Mouse (Mus musculus): Measurements from ENCODE around the gene Irgm1. TPM values are rescaled to one million over a fixed set of nuclear protein-coding genes. Genes with fewer than 3 reads are reported as not detected.
"Not testable (repeated sequence)": the region's sequence is repeated elsewhere in the genome, so short reads cannot be mapped to it uniquely, and the experiment has no call there.

The Irgm1 gene
- 7.1 and 7.3 TPM in 2 replicates for polyA plus RNA-seq (2015; fragmentation: Nextera tagmentation; extraction: Ambion mirVana)

- Histone ChIP-seq H3K36me3 (no peaks in the 10 kb centered on the region), H3K4me1 (peaks cover 20% of the 10 kb centered on the region), H3K4me3 (peak within 1 kb of the TSS; percentile 48), H3K27ac (peak within 1 kb of the TSS; percentile 72), H3K4me2 (peak within 1 kb of the TSS; percentile 69), H3K27me3 (no peaks in the 10 kb centered on the region), H3K9ac (peak within 1 kb of the TSS; percentile 37), H3K9me3 (no peaks in the 10 kb centered on the region)
- ATAC-seq (ENCODE audit: insufficient number of reproducible peaks, low FRiP score, low TSS enrichment, low read depth) = peak; percentile 53
- WGBS = 2% methylated on average over 19 of the region's 19 CpGs
These were observed at the start of gene Irgm1 for GRCm38 (mm10) chr11:48871201-48871772. Gene Irgm1, minus strand, starts transcription at chr11:48871683.

- H3K4me2 ChIP-seq = no peak overlapping the region
- H3K9me3 ChIP-seq = no peaks in the 10 kb centered on the region
- WGBS = 78% methylated on average over 3 of the region's 3 CpGs
- H3K27ac ChIP-seq = no peak overlapping the region
- no peaks in the 10 kb centered on the region for H3K27me3 ChIP-seq
- H3K4me1 ChIP-seq = no peaks in the 10 kb centered on the region
- no peak overlapping the region for H3K9ac ChIP-seq
- H3K4me3 ChIP-seq = no peak overlapping the region
- ATAC-seq (ENCODE audit: insufficient number of reproducible peaks, low FRiP score, low TSS enrichment, low read depth) = no peak
- H3K36me3 ChIP-seq = no peaks in the 10 kb centered on the region
These were observed 46.9 kb upstream of the Irgm1 start for GRCm38 (mm10) chr11:48918380-48918779.

- no peaks in the 10 kb centered on the region for H3K36me3 ChIP-seq
- no peak for ATAC-seq (ENCODE audit: insufficient number of reproducible peaks, low FRiP score, low TSS enrichment, low read depth)
- H3K4me2 ChIP-seq = no peak overlapping the region
- no peaks in the 10 kb centered on the region for H3K9me3 ChIP-seq
- no peaks in the 10 kb centered on the region for H3K4me1 ChIP-seq
- H3K9ac ChIP-seq = no peak overlapping the region
- H3K4me3 ChIP-seq = no peak overlapping the region
- 98% methylated on average over 1 of the region's 1 CpGs for WGBS
- no peak overlapping the region for H3K27ac ChIP-seq
- H3K27me3 ChIP-seq = no peaks in the 10 kb centered on the region
These were observed 42.1 kb upstream of the Irgm1 start for GRCm38 (mm10) chr11:48913611-48914010.

- Histone ChIP-seq H3K9me3 (no peaks in the 10 kb centered on the region), H3K27ac (no peak overlapping the region), H3K4me2 (no peak overlapping the region), H3K4me1 (no peaks in the 10 kb centered on the region), H3K36me3 (no peaks in the 10 kb centered on the region), H3K27me3 (no peaks in the 10 kb centered on the region), H3K4me3 (no peak overlapping the region), H3K9ac (no peak overlapping the region)
- WGBS = 79% methylated on average over 1 of the region's 1 CpGs
- no peak for ATAC-seq (ENCODE audit: insufficient number of reproducible peaks, low FRiP score, low TSS enrichment, low read depth)
These were observed 37.0 kb upstream of the Irgm1 start for GRCm38 (mm10) chr11:48908459-48908858.

- no peaks in the 10 kb centered on the region for H3K4me1 ChIP-seq
- no peak for ATAC-seq (ENCODE audit: insufficient number of reproducible peaks, low FRiP score, low TSS enrichment, low read depth)
- no peaks in the 10 kb centered on the region for H3K27me3 ChIP-seq
- H3K4me2 ChIP-seq = no peak within 1 kb of the TSS
- no peak within 1 kb of the TSS for H3K4me3 ChIP-seq
- H3K9ac ChIP-seq = no peak within 1 kb of the TSS
- H3K36me3 ChIP-seq = no peaks in the 10 kb centered on the region
- WGBS = 67% methylated on average over 2 of the region's 2 CpGs
- H3K27ac ChIP-seq = no peak within 1 kb of the TSS
- no peaks in the 10 kb centered on the region for H3K9me3 ChIP-seq
These were observed 30.5 kb upstream of the Irgm1 start, which contains the start of gene Gm5431 for GRCm38 (mm10) chr11:48902021-48902420. Gene Gm5431, minus strand, starts transcription at chr11:48902214.

- WGBS = 89% methylated on average over 1 of the region's 1 CpGs
- not testable (repeated sequence) for H3K36me3 ChIP-seq, H3K27me3 ChIP-seq
These were observed 30.1 kb upstream of the Irgm1 start for GRCm38 (mm10) chr11:48901567-48901930.

GRCm38 (mm10) chr11:48900654-48901566 is 29.4 kb upstream of the Irgm1 start:
- H3K4me2 ChIP-seq; H3K9me3 ChIP-seq; ATAC-seq (ENCODE audit: insufficient number of reproducible peaks, low FRiP score, low TSS enrichment, low read depth); H3K27ac ChIP-seq; H3K27me3 ChIP-seq; H3K4me1 ChIP-seq; H3K4me3 ChIP-seq; H3K9ac ChIP-seq; H3K36me3 ChIP-seq: not testable (repeated sequence)
- 78% methylated on average over 6 of the region's 6 CpGs for WGBS

More at GRCm38 (mm10) chr11:48901567-48901930, 30.1 kb upstream of the Irgm1 start:
- not testable (repeated sequence) for H3K4me1 ChIP-seq; H3K27ac ChIP-seq; H3K9me3 ChIP-seq; ATAC-seq (ENCODE audit: insufficient number of reproducible peaks, low FRiP score, low TSS enrichment, low read depth); H3K9ac ChIP-seq; H3K4me2 ChIP-seq; H3K4me3 ChIP-seq

- Histone ChIP-seq H3K36me3 (no peaks in the 10 kb centered on the region), H3K4me2 (no peak overlapping the region), H3K9ac (no peak overlapping the region), H3K4me3 (no peak overlapping the region), H3K27ac (no peak overlapping the region), H3K9me3 (no peaks in the 10 kb centered on the region), H3K4me1 (no peaks in the 10 kb centered on the region), H3K27me3 (no peaks in the 10 kb centered on the region)
- no peak for ATAC-seq (ENCODE audit: insufficient number of reproducible peaks, low FRiP score, low TSS enrichment, low read depth)
- WGBS = 55% methylated on average over 2 of the region's 2 CpGs
These were observed 27.4 kb upstream of the Irgm1 start for GRCm38 (mm10) chr11:48898812-48899431.

- Histone ChIP-seq H3K9ac (no peak overlapping the region), H3K4me3 (no peak overlapping the region), H3K4me1 (peaks cover 12% of the 10 kb centered on the region), H3K9me3 (no peaks in the 10 kb centered on the region), H3K27me3 (no peaks in the 10 kb centered on the region), H3K4me2 (no peak overlapping the region), H3K36me3 (no peaks in the 10 kb centered on the region), H3K27ac (no peak overlapping the region)
- WGBS = 97% methylated on average over 1 of the region's 1 CpGs
- no peak for ATAC-seq (ENCODE audit: insufficient number of reproducible peaks, low FRiP score, low TSS enrichment, low read depth)
These were observed 5.2 kb upstream of the Irgm1 start for GRCm38 (mm10) chr11:48876680-48877079.

GRCm38 (mm10) chr11:48875343-48875837 is 3.9 kb upstream of the Irgm1 start:
- H3K27ac ChIP-seq; H3K36me3 ChIP-seq; H3K27me3 ChIP-seq; H3K9ac ChIP-seq; H3K4me3 ChIP-seq; H3K4me2 ChIP-seq; ATAC-seq (ENCODE audit: insufficient number of reproducible peaks, low FRiP score, low TSS enrichment, low read depth); H3K9me3 ChIP-seq: not testable (repeated sequence)
- 59% methylated on average over 1 of the region's 1 CpGs for WGBS
- peaks cover 15% of the 10 kb centered on the region for H3K4me1 ChIP-seq

- Histone ChIP-seq H3K27me3 (no peaks in the 10 kb centered on the region), H3K9me3 (no peaks in the 10 kb centered on the region), H3K9ac (no peak overlapping the region), H3K27ac (no peak overlapping the region), H3K4me2 (no peak overlapping the region), H3K4me3 (no peak overlapping the region), H3K4me1 (peaks cover 16% of the 10 kb centered on the region), H3K36me3 (no peaks in the 10 kb centered on the region)
- 2% methylated on average over 4 of the region's 4 CpGs for WGBS
- ATAC-seq (ENCODE audit: insufficient number of reproducible peaks, low FRiP score, low TSS enrichment, low read depth) = no peak
These were observed 3.0 kb upstream of the Irgm1 start for GRCm38 (mm10) chr11:48874465-48874864.
